Mouse (Mus musculus): ENCODE measurements around the gene Mlh3. TPM values are rescaled to one million over a fixed set of nuclear protein-coding genes. Genes with fewer than 3 reads are reported as not detected.

Gene Mlh3
- 9.4 and 9.5 TPM in 2 replicates for polyA plus RNA-seq (2014; fragmentation: Nextera tagmentation; extraction: Ambion mirVana)

DNA sequence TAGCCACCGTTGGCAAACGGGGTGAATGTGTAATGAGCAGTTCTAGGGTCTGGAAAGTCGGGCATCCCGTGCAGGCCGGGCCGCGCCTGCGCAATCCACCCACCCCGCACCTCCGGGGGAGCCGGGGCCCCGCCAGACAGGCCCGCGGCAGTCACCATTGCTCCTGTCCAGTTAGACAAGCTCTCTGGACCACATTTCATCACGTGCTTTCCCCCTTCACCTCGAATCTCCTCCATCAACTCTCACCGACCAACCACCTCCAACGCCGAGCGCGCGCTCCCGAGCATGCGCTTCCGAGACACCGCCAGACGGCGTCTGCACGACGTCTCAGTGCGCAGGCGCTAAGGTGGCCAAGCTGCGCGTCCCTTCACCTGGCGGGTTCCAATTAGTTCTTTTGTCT, at the start of gene Mlh3:
Gene Mlh3 (minus strand): TSS at position 281 of the 400 bp plus-strand sequence.
- Histone ChIP-seq H3K9me3 (ENCODE audit: control insufficient read depth, low read length) (no peaks in the 10 kb centered on the region), H3K36me3 (replicated peaks; ENCODE audit: control insufficient read depth, insufficient read depth) (no peaks in the 10 kb centered on the region; the same call in 1 of the 2 replicates), H3K4me1 (replicated peaks; ENCODE audit: control insufficient read depth, insufficient read depth, low read length) (0 out of 2 replicates have a peak, but pooled peaks cover 4% of the 10 kb centered on the region), H3K27me3 (ENCODE audit: control insufficient read depth, insufficient read depth, low read length) (no peaks in the 10 kb centered on the region), H3K4me2 (replicated peaks) (peak within 1 kb of the TSS; percentile 63), H3K4me3 (replicated peaks; ENCODE audit: low read length) (peak within 1 kb of the TSS; percentile 45), H3K27ac (peak within 1 kb of the TSS; percentile 89), H3K9ac (peak within 1 kb of the TSS; percentile 62)
- DNase-seq (ENCODE audit: low spot score) (peak; percentile 90), ATAC-seq (ENCODE audit: low FRiP score) (peak; percentile 94)
- under 1% methylated on average over 35 of the region's 35 CpGs for WGBS

DNA sequence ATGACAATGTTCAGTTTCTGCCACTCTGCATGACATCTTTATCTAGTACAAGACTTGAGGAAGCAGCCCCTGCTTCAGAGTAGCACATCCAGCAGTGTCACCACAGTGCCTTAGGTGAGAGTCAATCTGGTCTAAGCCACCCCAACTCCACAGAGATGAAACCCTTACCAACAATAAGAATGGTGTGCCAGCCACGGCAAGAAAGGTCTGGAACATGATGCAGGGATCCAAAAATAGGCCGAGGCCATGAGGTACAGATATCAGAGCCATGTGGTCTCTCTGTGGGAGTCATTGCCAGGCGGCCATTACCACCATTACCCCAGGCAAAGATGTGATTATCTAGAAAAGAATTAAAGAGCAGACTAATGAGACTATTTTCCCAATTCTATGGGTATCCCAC, 38.3 kb upstream of the Mlh3 start:
- Histone ChIP-seq H3K36me3 (replicated peaks; ENCODE audit: control insufficient read depth, insufficient read depth) (peaks cover 99% of the 10 kb centered on the region), H3K27me3 (ENCODE audit: control insufficient read depth, insufficient read depth, low read length) (no peaks in the 10 kb centered on the region), H3K27ac (no peak overlapping the region), H3K4me1 (replicated peaks; ENCODE audit: control insufficient read depth, insufficient read depth, low read length) (no peaks in the 10 kb centered on the region), H3K9me3 (ENCODE audit: control insufficient read depth, low read length) (no peaks in the 10 kb centered on the region), H3K4me2 (replicated peaks) (no peak overlapping the region), H3K9ac (no peak overlapping the region), H3K4me3 (replicated peaks; ENCODE audit: low read length) (no peak overlapping the region)
- ATAC-seq (ENCODE audit: low FRiP score) = no peak
- 74% methylated on average over 3 of the region's 3 CpGs for WGBS
- no peak for DNase-seq (ENCODE audit: low spot score)

DNA sequence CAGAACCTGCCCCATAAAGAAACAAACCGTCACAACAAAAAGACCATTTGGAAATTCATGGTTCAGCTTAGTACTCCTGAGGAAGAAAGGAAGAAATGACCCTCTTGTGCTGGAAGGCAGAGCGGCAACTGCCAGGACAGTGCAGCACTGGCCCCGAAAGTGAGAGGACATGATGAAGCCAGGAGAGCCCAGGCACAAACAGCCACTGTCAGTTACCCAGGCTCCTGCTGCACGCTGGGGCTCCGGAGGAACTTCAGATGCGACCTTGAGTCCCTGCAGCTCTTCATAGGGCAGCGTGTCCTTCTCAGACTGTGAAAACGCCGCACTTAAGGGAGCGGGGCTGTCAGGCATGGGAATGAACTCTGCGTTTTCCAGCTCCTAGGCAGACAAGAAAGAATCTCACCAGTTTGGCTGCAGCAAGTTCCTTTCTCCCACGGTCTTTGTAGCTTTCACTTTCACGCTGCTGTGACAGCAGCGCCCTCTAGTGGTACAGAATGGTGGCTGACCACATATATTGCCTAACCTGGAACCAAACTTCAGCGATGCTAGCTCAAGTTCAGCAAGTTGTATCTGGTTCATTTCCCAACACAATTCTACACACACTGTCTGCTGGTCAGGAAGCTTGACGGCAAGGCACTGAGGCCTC, 35.0 kb upstream of the Mlh3 start:
- WGBS = 50% methylated on average over 16 of the region's 16 CpGs
- DNase-seq (ENCODE audit: low spot score) (peak; percentile 97), ATAC-seq (ENCODE audit: low FRiP score) (peak; percentile 62; the same call in 1 of the 2 replicates)
- Histone ChIP-seq H3K4me1 (replicated peaks; ENCODE audit: control insufficient read depth, insufficient read depth, low read length) (no peaks in the 10 kb centered on the region), H3K4me2 (replicated peaks) (no peak overlapping the region), H3K4me3 (replicated peaks; ENCODE audit: low read length) (no peak overlapping the region), H3K36me3 (replicated peaks; ENCODE audit: control insufficient read depth, insufficient read depth) (peaks cover 98% of the 10 kb centered on the region), H3K27me3 (ENCODE audit: control insufficient read depth, insufficient read depth, low read length) (no peaks in the 10 kb centered on the region), H3K27ac (peak overlapping the region; percentile 12; the same call in 1 of the 2 replicates), H3K9me3 (ENCODE audit: control insufficient read depth, low read length) (no peaks in the 10 kb centered on the region), H3K9ac (no peak overlapping the region)

DNA sequence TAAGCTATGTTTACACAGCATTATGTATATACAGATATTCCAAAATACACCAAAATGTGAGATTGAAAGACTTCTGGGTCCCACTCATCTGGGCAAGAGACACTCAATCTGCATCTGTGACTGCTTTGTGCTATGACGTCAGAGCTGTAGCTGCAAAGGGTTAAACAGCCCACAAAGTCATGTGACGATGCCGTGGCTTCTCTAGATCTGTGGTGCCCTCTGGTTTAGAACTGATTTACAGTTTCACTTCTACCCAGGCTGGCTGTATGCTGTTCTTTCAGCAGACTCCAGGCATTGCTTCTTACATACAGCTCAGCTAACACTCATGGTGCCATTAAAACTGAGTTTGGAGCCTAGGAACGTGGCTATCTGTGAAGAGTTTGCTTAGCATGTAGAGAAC, 34.3 kb upstream of the Mlh3 start:
- H3K4me3 ChIP-seq (replicated peaks; ENCODE audit: low read length) = no peak overlapping the region
- peaks cover 98% of the 10 kb centered on the region for H3K36me3 ChIP-seq (replicated peaks; ENCODE audit: control insufficient read depth, insufficient read depth)
- WGBS = 78% methylated on average over 4 of the region's 4 CpGs
- H3K27me3 ChIP-seq (ENCODE audit: control insufficient read depth, insufficient read depth, low read length) = no peaks in the 10 kb centered on the region
- ATAC-seq (ENCODE audit: low FRiP score) = no peak
- H3K9ac ChIP-seq = no peak overlapping the region
- H3K27ac ChIP-seq = no peak overlapping the region
- no peaks in the 10 kb centered on the region for H3K9me3 ChIP-seq (ENCODE audit: control insufficient read depth, low read length)
- H3K4me1 ChIP-seq (replicated peaks; ENCODE audit: control insufficient read depth, insufficient read depth, low read length) = no peaks in the 10 kb centered on the region
- no peak for DNase-seq (ENCODE audit: low spot score)
- no peak overlapping the region for H3K4me2 ChIP-seq (replicated peaks)

DNA sequence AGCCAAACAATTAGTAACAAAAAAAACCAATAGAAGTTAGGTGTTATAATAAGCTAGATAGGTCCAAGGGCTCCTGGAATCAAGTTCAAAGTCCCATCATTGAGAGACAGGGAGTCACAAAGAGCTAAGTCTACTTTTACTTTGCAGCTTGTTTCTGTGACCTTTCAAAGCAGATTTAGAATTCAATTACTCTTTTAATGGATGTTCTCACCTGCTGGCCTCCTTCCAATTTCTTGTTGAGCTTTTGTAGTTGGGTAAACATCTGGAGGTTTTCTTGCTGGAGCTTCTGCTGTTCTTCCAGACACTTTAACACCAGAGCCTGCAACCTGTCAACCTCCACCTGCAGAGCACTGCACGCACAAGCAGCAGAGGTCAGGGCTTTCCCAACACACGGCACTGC, 32.9 kb upstream of the Mlh3 start:
- ATAC-seq (ENCODE audit: low FRiP score) (no peak), DNase-seq (ENCODE audit: low spot score) (no peak)
- H3K4me2 ChIP-seq (replicated peaks) = no peak overlapping the region
- H3K9me3 ChIP-seq (ENCODE audit: control insufficient read depth, low read length) = no peaks in the 10 kb centered on the region
- no peaks in the 10 kb centered on the region for H3K4me1 ChIP-seq (replicated peaks; ENCODE audit: control insufficient read depth, insufficient read depth, low read length)
- no peak overlapping the region for H3K9ac ChIP-seq
- no peak overlapping the region for H3K4me3 ChIP-seq (replicated peaks; ENCODE audit: low read length)
- peaks cover 95% of the 10 kb centered on the region for H3K36me3 ChIP-seq (replicated peaks; ENCODE audit: control insufficient read depth, insufficient read depth)
- no peak overlapping the region for H3K27ac ChIP-seq
- H3K27me3 ChIP-seq (ENCODE audit: control insufficient read depth, insufficient read depth, low read length) = no peaks in the 10 kb centered on the region
- WGBS = 75% methylated on average over 2 of the region's 2 CpGs

DNA sequence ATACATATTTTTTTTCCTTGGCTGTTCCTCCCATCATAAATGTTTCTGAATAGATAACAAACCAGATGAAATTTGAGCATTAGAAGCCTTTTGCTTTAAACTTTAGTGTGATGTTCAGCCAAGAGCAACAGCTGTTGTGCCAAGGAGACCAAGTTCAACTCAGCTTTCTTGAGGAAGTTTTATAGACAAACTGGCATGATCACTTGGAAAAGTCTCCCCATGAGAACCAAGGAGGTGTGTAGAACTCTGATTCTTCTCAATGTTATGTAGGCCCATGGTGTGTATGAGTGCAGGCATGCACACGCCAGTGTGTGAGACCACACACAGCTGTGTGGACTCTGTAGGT, 28.4 kb upstream of the Mlh3 start:
- 88% methylated on average over 1 of the region's 1 CpGs for WGBS
- Histone ChIP-seq H3K4me1 (replicated peaks; ENCODE audit: control insufficient read depth, insufficient read depth, low read length) (no peaks in the 10 kb centered on the region), H3K27me3 (ENCODE audit: control insufficient read depth, insufficient read depth, low read length) (no peaks in the 10 kb centered on the region), H3K9me3 (ENCODE audit: control insufficient read depth, low read length) (peaks cover 13% of the 10 kb centered on the region; the same call in 1 of the 2 replicates), H3K36me3 (replicated peaks; ENCODE audit: control insufficient read depth, insufficient read depth) (peaks cover 59% of the 10 kb centered on the region), H3K27ac (no peak overlapping the region), H3K9ac (no peak overlapping the region), H3K4me2 (replicated peaks) (no peak overlapping the region), H3K4me3 (replicated peaks; ENCODE audit: low read length) (no peak overlapping the region)
- DNase-seq (ENCODE audit: low spot score) = no peak
- ATAC-seq (ENCODE audit: low FRiP score) = no peak

DNA sequence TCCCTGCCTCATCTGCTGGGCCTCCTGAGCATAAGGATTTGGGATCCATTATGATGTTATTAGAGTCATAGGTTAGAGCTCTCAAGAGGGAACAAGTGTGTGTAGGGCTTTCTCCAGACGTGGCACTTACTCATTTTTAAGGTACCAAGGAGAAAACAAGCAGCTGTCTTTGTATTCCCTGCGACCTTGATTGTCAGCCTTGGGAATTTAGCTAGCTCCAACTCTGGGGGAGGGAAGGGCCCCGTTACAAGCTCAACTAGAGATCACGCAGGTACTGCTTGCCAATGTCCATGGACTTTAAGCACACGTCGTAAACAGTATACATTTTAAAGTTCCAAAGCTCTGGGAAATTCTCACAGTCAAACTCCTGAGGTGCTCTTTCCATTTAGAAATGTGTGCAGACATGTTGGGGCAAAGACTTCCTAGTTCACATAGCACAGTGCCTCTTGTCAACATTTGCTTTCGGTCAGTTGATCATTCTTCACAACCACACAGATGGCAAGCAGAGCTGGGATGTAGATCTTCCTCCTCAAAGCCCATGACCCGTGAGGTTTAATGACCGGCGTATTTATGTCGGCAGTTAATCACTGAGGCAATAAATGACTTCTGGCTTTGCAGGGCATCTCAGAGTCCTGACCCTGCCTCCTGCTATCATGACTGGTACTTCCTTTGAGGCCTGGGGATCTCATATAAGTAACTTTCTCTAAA, 27.9 kb upstream of the Mlh3 start:
- no peaks in the 10 kb centered on the region for H3K4me1 ChIP-seq (replicated peaks; ENCODE audit: control insufficient read depth, insufficient read depth, low read length)
- H3K4me2 ChIP-seq (replicated peaks) = no peak overlapping the region
- H3K27ac ChIP-seq = no peak overlapping the region
- H3K36me3 ChIP-seq (replicated peaks; ENCODE audit: control insufficient read depth, insufficient read depth) = peaks cover 53% of the 10 kb centered on the region
- DNase-seq (ENCODE audit: low spot score) = no peak
- peaks cover 15% of the 10 kb centered on the region; the same call in 1 of the 2 replicates for H3K9me3 ChIP-seq (ENCODE audit: control insufficient read depth, low read length)
- 82% methylated on average over 11 of the region's 11 CpGs for WGBS
- no peak for ATAC-seq (ENCODE audit: low FRiP score)
- H3K27me3 ChIP-seq (ENCODE audit: control insufficient read depth, insufficient read depth, low read length) = no peaks in the 10 kb centered on the region
- H3K9ac ChIP-seq = no peak overlapping the region
- no peak overlapping the region for H3K4me3 ChIP-seq (replicated peaks; ENCODE audit: low read length)

DNA sequence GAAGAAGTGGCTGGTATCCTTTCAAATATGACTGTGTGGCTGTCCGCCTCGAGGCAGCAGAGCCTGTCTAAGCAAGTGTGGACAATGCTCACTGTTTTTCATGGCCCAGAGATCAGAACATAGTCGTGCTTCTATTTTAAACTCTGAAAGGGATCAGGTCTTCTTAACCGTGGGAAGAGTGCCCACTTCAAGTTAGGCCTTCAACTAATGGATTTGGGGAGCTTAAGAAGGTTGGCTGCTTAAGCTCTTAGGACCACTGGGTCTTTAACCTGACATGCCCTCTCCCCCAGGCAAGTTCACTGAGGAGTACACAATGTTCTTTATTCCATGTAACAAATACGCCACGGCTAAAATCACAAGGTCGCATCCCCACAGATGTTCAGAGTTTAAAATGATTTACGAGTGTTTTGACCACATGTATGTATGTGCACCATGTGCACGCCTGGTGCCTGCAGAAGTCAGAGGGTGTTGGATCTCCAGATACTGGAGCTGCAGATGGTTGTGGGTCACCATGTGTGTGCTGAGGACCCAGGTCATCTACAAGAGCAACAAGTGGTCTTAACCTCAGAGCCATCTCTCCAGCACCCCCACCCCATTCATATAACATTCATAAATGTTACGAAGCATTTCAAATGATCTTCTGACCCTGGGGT, 27.1 kb upstream of the Mlh3 start:
- no peak overlapping the region for H3K27ac ChIP-seq
- WGBS = 85% methylated on average over 10 of the region's 10 CpGs
- H3K9ac ChIP-seq = no peak overlapping the region
- H3K4me3 ChIP-seq (replicated peaks; ENCODE audit: low read length) = no peak overlapping the region
- ATAC-seq (ENCODE audit: low FRiP score) = no peak
- H3K9me3 ChIP-seq (ENCODE audit: control insufficient read depth, low read length) = peaks cover 15% of the 10 kb centered on the region; the same call in 1 of the 2 replicates
- H3K4me2 ChIP-seq (replicated peaks) = no peak overlapping the region
- peaks cover 46% of the 10 kb centered on the region for H3K36me3 ChIP-seq (replicated peaks; ENCODE audit: control insufficient read depth, insufficient read depth)
- no peaks in the 10 kb centered on the region for H3K27me3 ChIP-seq (ENCODE audit: control insufficient read depth, insufficient read depth, low read length)
- H3K4me1 ChIP-seq (replicated peaks; ENCODE audit: control insufficient read depth, insufficient read depth, low read length) = no peaks in the 10 kb centered on the region
- no peak for DNase-seq (ENCODE audit: low spot score)

DNA sequence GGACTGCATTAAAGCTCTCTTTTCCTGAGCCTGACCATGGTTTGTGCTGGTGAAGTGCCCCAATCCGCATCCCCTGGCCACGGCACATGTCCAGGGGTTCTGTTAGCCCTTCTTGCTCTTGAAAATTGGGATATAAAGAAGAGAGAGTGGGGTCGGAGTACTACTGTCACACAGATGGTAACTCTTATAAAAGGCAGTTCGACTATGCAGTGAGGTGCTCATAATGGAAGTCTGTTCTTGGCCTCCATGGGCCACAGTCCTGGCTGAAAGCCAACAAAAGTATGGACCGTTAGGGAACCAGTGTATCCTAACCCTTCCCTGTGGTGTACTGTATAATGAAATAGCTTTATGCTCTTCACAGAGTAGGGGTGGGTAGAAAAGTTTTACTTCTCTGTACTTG, 26.5 kb upstream of the Mlh3 start:
- DNase-seq (ENCODE audit: low spot score) (no peak), ATAC-seq (ENCODE audit: low FRiP score) (no peak)
- peaks cover 15% of the 10 kb centered on the region; the same call in 1 of the 2 replicates for H3K9me3 ChIP-seq (ENCODE audit: control insufficient read depth, low read length)
- no peak overlapping the region for H3K4me3 ChIP-seq (replicated peaks; ENCODE audit: low read length)
- H3K9ac ChIP-seq = no peak overlapping the region
- 85% methylated on average over 5 of the region's 5 CpGs for WGBS
- H3K4me1 ChIP-seq (replicated peaks; ENCODE audit: control insufficient read depth, insufficient read depth, low read length) = no peaks in the 10 kb centered on the region
- no peaks in the 10 kb centered on the region for H3K27me3 ChIP-seq (ENCODE audit: control insufficient read depth, insufficient read depth, low read length)
- no peak overlapping the region for H3K27ac ChIP-seq
- H3K4me2 ChIP-seq (replicated peaks) = no peak overlapping the region
- H3K36me3 ChIP-seq (replicated peaks; ENCODE audit: control insufficient read depth, insufficient read depth) = peaks cover 41% of the 10 kb centered on the region
